Mouse (Mus musculus) neutrophil, adult 65 days (primary cell): ENCODE results near the gene Klf14. TPM values are rescaled to one million over a fixed set of nuclear protein-coding genes. Genes with fewer than 3 reads are reported as not detected.

Experiments used
- total RNA-seq: library from RNA; stranded (reverse); gene quantifications from 2 replicates; pipeline ENCODE4 v1.2.4, GENCODE M21; 2023

The Klf14 gene
- not detected in 2 replicates for total RNA-seq

DNA sequence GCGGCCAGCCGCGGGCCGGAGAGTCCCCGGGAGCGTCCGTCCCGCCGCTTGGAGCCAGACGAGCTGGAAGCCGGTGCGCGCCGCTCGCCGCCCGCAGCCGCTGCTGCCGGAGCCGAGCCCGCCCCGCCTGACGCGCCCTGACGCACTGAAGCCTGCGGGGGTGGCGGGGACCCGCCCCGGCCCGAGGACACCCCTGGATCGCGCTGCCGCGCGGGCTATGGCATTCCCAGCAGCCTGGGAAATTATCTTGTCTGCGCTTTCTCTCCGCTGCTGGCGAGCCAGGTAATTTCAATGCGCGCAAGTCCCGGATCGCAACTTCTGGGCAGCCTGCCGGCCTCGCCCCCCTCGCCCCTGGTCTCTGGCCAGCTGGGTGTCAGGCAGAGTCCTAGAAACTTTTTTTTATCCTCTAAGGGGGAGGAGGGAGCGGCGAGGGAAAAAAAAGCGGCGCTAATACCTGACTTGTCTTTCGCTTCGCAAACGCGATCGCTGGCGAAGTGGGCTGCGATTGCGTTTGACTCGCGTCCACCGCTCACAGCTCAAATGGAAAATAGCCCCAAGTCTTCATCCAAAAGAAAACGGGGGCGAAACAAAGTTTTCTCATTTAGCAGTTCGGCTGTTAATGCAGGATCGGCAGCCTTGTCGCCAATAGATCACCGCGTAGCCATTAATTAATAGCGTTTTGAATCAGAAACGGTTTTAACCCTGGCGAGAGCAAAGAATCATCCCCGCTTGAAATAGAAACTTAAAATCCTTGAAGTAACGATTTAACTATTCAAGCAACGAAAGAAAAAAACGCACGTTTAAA is at the start of gene Klf14:
Gene Klf14, minus strand, starts transcription at position 343 of the 805 bp plus-strand sequence.

DNA sequence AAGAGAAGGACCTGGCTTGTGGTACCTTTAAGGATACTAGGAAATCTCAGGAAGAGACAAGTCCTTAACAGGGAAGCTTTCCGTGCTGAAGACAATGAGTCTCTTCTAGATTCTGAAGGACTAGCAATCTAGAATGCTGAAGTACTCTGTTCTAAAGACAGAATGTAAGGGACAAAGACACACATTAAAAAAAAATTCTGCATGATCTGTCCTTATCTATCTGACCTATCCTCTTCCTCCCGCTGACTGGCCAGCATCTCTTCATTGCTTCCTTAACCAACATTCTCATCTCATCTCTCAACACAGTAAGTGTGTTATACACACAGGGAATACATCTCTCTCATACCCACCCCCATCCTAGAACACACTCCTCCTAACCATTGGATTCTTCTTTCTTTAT is 43.4 kb downstream of the Klf14 start, which contains the start of gene Tsga13:
Gene Tsga13, minus strand, starts transcription at position 101 of the 400 bp plus-strand sequence.

Other genes with a start within 250 kb of the Klf14 start
- not detected in 2 replicates for gene Mest, start 235.5 kb downstream of the Klf14 start, total RNA-seq
- gene Copg2, start 62.3 kb downstream of the Klf14 start, total RNA-seq, result 51.1 and 53.7 TPM in 2 replicates
- not detected in 2 replicates for gene Tsga13, start 43.5 kb downstream of the Klf14 start, total RNA-seq